Mouse (Mus musculus) heart, embryonic 16.5 days (tissue): ENCODE results near the gene Ypel5. TPM values are rescaled to one million over a fixed set of nuclear protein-coding genes. Genes with fewer than 3 reads are reported as not detected.

Source experiments
- ATAC-seq: fragments of 200-750 bp; cut with Nextera tagmentation; replicated peaks from 2 replicates; pipeline ENCODE4 v1.8.0; 2017; ENCODE audit warnings: moderate number of reproducible peaks; ENCODE audit not compliant: insufficient read depth, low FRiP score; ENCODE audit errors: extremely low read depth
- H3K27ac ChIP-seq: fragments of 300-500 bp; sonication (generic); 2 replicates; pipeline ENCODE4 v1.5.1; 2014; ENCODE audit warnings: mild to moderate bottlenecking, low read length, control low read depth, moderate library complexity
- H3K27me3 ChIP-seq: fragments of 300-500 bp; sonication (generic); 2 replicates; pipeline ENCODE4 v1.6.1; 2014; ENCODE audit warnings: low read length, mixed read lengths; ENCODE audit not compliant: control insufficient read depth, insufficient read depth
- H3K36me3 ChIP-seq: fragments of 300-500 bp; sonication (generic); 2 replicates; pipeline ENCODE4 v1.6.1; 2014; ENCODE audit not compliant: control insufficient read depth, insufficient read depth
- H3K4me1 ChIP-seq: fragments of 300-500 bp; sonication (generic); 2 replicates; pipeline ENCODE4 v1.6.1; 2014; ENCODE audit warnings: low read length, mixed read lengths; ENCODE audit not compliant: control insufficient read depth, insufficient read depth
- H3K4me2 ChIP-seq: fragments of 300-500 bp; sonication (generic); 2 replicates; pipeline ENCODE4 v1.6.1; 2014; ENCODE audit warnings: low read depth, mild to moderate bottlenecking, control low read depth, low read length
- H3K4me3 ChIP-seq: fragments of 300-500 bp; sonication (generic); 2 replicates; pipeline ENCODE4 v1.5.1; 2014; ENCODE audit warnings: mild to moderate bottlenecking, control low read depth, low read length
- H3K9ac ChIP-seq: fragments of 300-500 bp; sonication (generic); 2 replicates; pipeline ENCODE4 v1.6.1; 2014; ENCODE audit warnings: low read length, control low read depth
- H3K9me3 ChIP-seq: fragments of 300-500 bp; sonication (generic); replicated peaks from 2 replicates; pipeline ENCODE4 v1.6.1; 2016; ENCODE audit warnings: low read length; ENCODE audit not compliant: control insufficient read depth
- WGBS: fragments of 180-500 bp; shearing (Covaris S2); extraction: QIAGEN DNeasy Blood & Tissue Kit; methylation state at CpG from one replicate; pipeline ENCODE4 v1.1.7; 2014; 5-methylcytosine and 5-hydroxymethylcytosine counted together
- polyA plus RNA-seq: library from polyadenylated mRNA; unstranded; fragments of >200 nt; fragmentation: Nextera tagmentation; extraction: Ambion mirVana; gene quantifications from 2 replicates; pipeline ENCODE4 v1.2.1, GENCODE M21; 2015

Ypel5 gene
- polyA plus RNA-seq, 1 experiment from 2014 or later: 69.8 TPM

GRCm38 (mm10) chr17:72837140-72837712 lies 973 bp downstream of the Ypel5 start:
- peak overlapping the region; percentile 89 for H3K4me3 ChIP-seq
- H3K9ac ChIP-seq: peak overlapping the region; percentile 98
- H3K27me3 ChIP-seq: no peaks in the 10 kb centered on the region
- no peaks in the 10 kb centered on the region for H3K36me3 ChIP-seq
- H3K9me3 ChIP-seq: no peaks in the 10 kb centered on the region
- peaks cover 20% of the 10 kb centered on the region for H3K4me1 ChIP-seq
- WGBS: under 1% methylated on average over 69 of the region's 77 CpGs
- H3K27ac ChIP-seq: peak overlapping the region; percentile 98
- H3K4me2 ChIP-seq: peak overlapping the region; percentile 69
- ATAC-seq: peak; percentile 61

- Histone ChIP-seq H3K9ac (peak overlapping the region; percentile 98), H3K4me3 (peak overlapping the region; percentile 89), H3K4me2 (peak overlapping the region; percentile 69), H3K9me3 (no peaks in the 10 kb centered on the region), H3K4me1 (peaks cover 20% of the 10 kb centered on the region), H3K27me3 (no peaks in the 10 kb centered on the region), H3K36me3 (no peaks in the 10 kb centered on the region), H3K27ac (peak overlapping the region; percentile 98)
- WGBS: 12% methylated on average over 8 of the region's 8 CpGs
- ATAC-seq: no peak
Observed at GRCm38 (mm10) chr17:72837824-72838474, 1.7 kb downstream of the Ypel5 start.

- Histone ChIP-seq H3K9ac (no peak overlapping the region), H3K9me3 (no peaks in the 10 kb centered on the region), H3K4me3 (no peak overlapping the region), H3K4me2 (no peak overlapping the region), H3K27ac (no peak overlapping the region), H3K4me1 (peaks cover 20% of the 10 kb centered on the region), H3K27me3 (no peaks in the 10 kb centered on the region), H3K36me3 (no peaks in the 10 kb centered on the region)
- WGBS: 75% methylated on average over 2 of the region's 2 CpGs
- no peak for ATAC-seq
Observed at GRCm38 (mm10) chr17:72839000-72839399, 2.7 kb downstream of the Ypel5 start.

GRCm38 (mm10) chr17:72844393-72844792 lies 8.1 kb downstream of the Ypel5 start:
- Histone ChIP-seq H3K36me3 (peaks cover 17% of the 10 kb centered on the region), H3K27ac (no peak overlapping the region), H3K9me3 (no peaks in the 10 kb centered on the region), H3K4me2 (no peak overlapping the region), H3K27me3 (no peaks in the 10 kb centered on the region), H3K9ac (no peak overlapping the region), H3K4me3 (no peak overlapping the region), H3K4me1 (peaks cover 7% of the 10 kb centered on the region; the same call in 1 of the 2 replicates)
- 91% methylated on average over 6 of the region's 6 CpGs for WGBS
- no peak for ATAC-seq

GRCm38 (mm10) chr17:72844949-72845490 lies 8.8 kb downstream of the Ypel5 start:
- Histone ChIP-seq H3K4me3 (no peak overlapping the region), H3K27ac (no peak overlapping the region), H3K4me2 (no peak overlapping the region), H3K4me1 (peaks cover 8% of the 10 kb centered on the region; the same call in 1 of the 2 replicates), H3K27me3 (no peaks in the 10 kb centered on the region), H3K9ac (no peak overlapping the region), H3K36me3 (peaks cover 20% of the 10 kb centered on the region), H3K9me3 (no peaks in the 10 kb centered on the region)
- 83% methylated on average over 7 of the region's 7 CpGs for WGBS
- ATAC-seq: no peak

GRCm38 (mm10) chr17:72845521-72845920 lies 9.3 kb downstream of the Ypel5 start:
- Histone ChIP-seq H3K27me3 (no peaks in the 10 kb centered on the region), H3K4me2 (no peak overlapping the region), H3K4me1 (peaks cover 6% of the 10 kb centered on the region; the same call in 1 of the 2 replicates), H3K4me3 (no peak overlapping the region), H3K9ac (no peak overlapping the region), H3K27ac (no peak overlapping the region), H3K9me3 (no peaks in the 10 kb centered on the region), H3K36me3 (peaks cover 24% of the 10 kb centered on the region)
- no peak for ATAC-seq

GRCm38 (mm10) chr17:72855298-72855697 lies 19.0 kb downstream of the Ypel5 start:
- Histone ChIP-seq H3K9me3 (no peaks in the 10 kb centered on the region), H3K4me2 (no peak overlapping the region), H3K27ac (no peak overlapping the region), H3K36me3 (peaks cover 12% of the 10 kb centered on the region), H3K4me3 (no peak overlapping the region), H3K9ac (no peak overlapping the region), H3K27me3 (no peaks in the 10 kb centered on the region), H3K4me1 (no peaks in the 10 kb centered on the region)
- ATAC-seq: no peak
- WGBS: 73% methylated on average over 1 of the region's 1 CpGs

- H3K9me3 ChIP-seq: no peaks in the 10 kb centered on the region
- no peak overlapping the region for H3K4me3 ChIP-seq
- H3K4me2 ChIP-seq: no peak overlapping the region
- ATAC-seq: no peak
- no peak overlapping the region for H3K27ac ChIP-seq
- no peaks in the 10 kb centered on the region for H3K27me3 ChIP-seq
- peaks cover 6% of the 10 kb centered on the region for H3K36me3 ChIP-seq
- WGBS: 45% methylated on average over 13 of the region's 13 CpGs
- peaks cover 2% of the 10 kb centered on the region; the same call in 1 of the 2 replicates for H3K4me1 ChIP-seq
- no peak overlapping the region for H3K9ac ChIP-seq
Observed at GRCm38 (mm10) chr17:72857677-72858633, 21.7 kb downstream of the Ypel5 start.
